Mouse (Mus musculus) MEL (cell line): Measurements from ENCODE around the gene Wrap73. TPM values are rescaled to one million over a fixed set of nuclear protein-coding genes. Genes with fewer than 3 reads are reported as not detected.

ENCODE experiments used
- DNase-seq: peaks from one replicate; pipeline ENCODE4 v3.0.0; 2011; ENCODE audit warnings: low read depth, low spot score
- H3K27ac ChIP-seq: 2 replicates; pipeline ENCODE4 v1.5.1; 2012; ENCODE audit warnings: low read depth, mild to moderate bottlenecking, control low read depth, low read length, moderate library complexity; ENCODE audit not compliant: control insufficient read depth
- H3K27me3 ChIP-seq, 2 experiments: fragments of 150-350 bp in 1 of 2; sonication (generic) in 1 of 2; 2 replicates each; pipeline ENCODE4 v1.6.1; 2012; ENCODE audit warnings: low read length in 2 of 2, mild to moderate bottlenecking in 2 of 2, improper control_type of control experiment in 1 of 2, moderate library complexity in 1 of 2; ENCODE audit not compliant: insufficient read depth in 2 of 2, control insufficient read depth in 1 of 2
- H3K36me3 ChIP-seq, 2 experiments: 2 replicates each; pipeline ENCODE4 v1.6.1; 2012 to 2014; ENCODE audit warnings: low read length in 2 of 2, improper control_type of control experiment in 1 of 2, inconsistent platforms in 1 of 2, mild to moderate bottlenecking in 1 of 2; ENCODE audit not compliant: insufficient read depth in 2 of 2, control insufficient read depth in 1 of 2
- H3K4me1 ChIP-seq, 2 experiments: fragments of 150-350 bp in 1 of 2; sonication (generic) in 1 of 2; 2 replicates each; pipeline ENCODE4 v1.6.1; 2012; ENCODE audit warnings: low read length in 2 of 2, improper control_type of control experiment in 1 of 2, mild to moderate bottlenecking in 1 of 2; ENCODE audit not compliant: insufficient read depth in 2 of 2, control insufficient read depth in 1 of 2
- H3K4me3 ChIP-seq, 2 experiments: fragments of 150-350 bp in 1 of 2; sonication (generic) in 1 of 2; 2 replicates each; pipeline ENCODE4 v1.5.1; 2012; ENCODE audit warnings: low read depth in 2 of 2, low read length in 2 of 2, mild to moderate bottlenecking in 2 of 2, moderate library complexity in 2 of 2, control low read depth in 1 of 2, improper control_type of control experiment in 1 of 2; ENCODE audit not compliant: control insufficient read depth in 1 of 2, insufficient read depth in 1 of 2
- H3K79me2 ChIP-seq: 2 replicates; pipeline ENCODE4 v1.6.1; 2012; ENCODE audit warnings: mild to moderate bottlenecking, low read length, moderate library complexity; ENCODE audit not compliant: control insufficient read depth, poor library complexity, insufficient read depth
- H3K9ac ChIP-seq: 2 replicates; pipeline ENCODE4 v1.6.1; 2012; ENCODE audit warnings: low read depth, mild to moderate bottlenecking, control low read depth, low read length, moderate library complexity; ENCODE audit not compliant: control insufficient read depth, poor library complexity, severe bottlenecking
- H3K9me3 ChIP-seq: fragments of 150-350 bp; sonication (generic); replicated peaks from 2 replicates; pipeline ENCODE4 v1.6.1; 2012; ENCODE audit warnings: mild to moderate bottlenecking, low read length, improper control_type of control experiment, moderate library complexity; ENCODE audit not compliant: insufficient read depth
- EP300 ChIP-seq, 2 experiments: IDR thresholded peaks; 2 replicates each; pipeline ENCODE4 v1.6.1; 2011; ENCODE audit warnings: improper control_type of control experiment in 2 of 2, low read length in 2 of 2, low read depth in 1 of 2, mild to moderate bottlenecking in 1 of 2
- GABPA ChIP-seq: IDR thresholded peaks from 2 replicates; pipeline ENCODE4 v1.6.1; 2012; ENCODE audit warnings: low read depth, mild to moderate bottlenecking, inconsistent platforms, low read length, improper control_type of control experiment, moderate library complexity
- HCFC1 ChIP-seq: IDR thresholded peaks from 2 replicates; pipeline ENCODE4 v1.6.1; 2012; ENCODE audit warnings: low read depth, mild to moderate bottlenecking, inconsistent platforms, low read length, improper control_type of control experiment, moderate library complexity
- JUND ChIP-seq: IDR thresholded peaks from 2 replicates; pipeline ENCODE4 v1.6.1; 2011; ENCODE audit warnings: low read depth, mild to moderate bottlenecking, improper control_type of control experiment, low read length
- KAT2A ChIP-seq: conservative IDR thresholded peaks from 2 replicates; pipeline ENCODE4 v1.6.1; 2012; ENCODE audit warnings: low read depth, low read length, improper control_type of control experiment, inconsistent platforms
- MAFK ChIP-seq: IDR thresholded peaks from 2 replicates; pipeline ENCODE4 v1.6.1; 2011; ENCODE audit warnings: low read depth, mild to moderate bottlenecking, low read length, improper control_type of control experiment, borderline replicate concordance
- MAZ ChIP-seq: IDR thresholded peaks from 2 replicates; pipeline ENCODE4 v1.6.1; 2012; ENCODE audit warnings: low read depth, mild to moderate bottlenecking, inconsistent platforms, low read length, improper control_type of control experiment
- MEF2A ChIP-seq: IDR thresholded peaks from 2 replicates; pipeline ENCODE4 v1.6.1; 2014; ENCODE audit warnings: low read depth, mild to moderate bottlenecking, inconsistent platforms, low read length, improper control_type of control experiment; ENCODE audit not compliant: poor library complexity, insufficient replicate concordance, severe bottlenecking; ENCODE audit errors: extremely low read depth
- POLR2AphosphoS2 ChIP-seq: IDR thresholded peaks from 2 replicates; pipeline ENCODE4 v1.6.1; 2011; ENCODE audit warnings: low read length, improper control_type of control experiment
- POLR2AphosphoS5 ChIP-seq: IDR thresholded peaks from 2 replicates; pipeline ENCODE4 v1.6.1; 2012; ENCODE audit warnings: low read depth, borderline replicate concordance, mild to moderate bottlenecking, inconsistent platforms, low read length, moderate library complexity, mixed read lengths
- TAL1 ChIP-seq: IDR thresholded peaks from 2 replicates; pipeline ENCODE4 v1.6.1; 2012; ENCODE audit warnings: mild to moderate bottlenecking, inconsistent platforms, low read length, moderate library complexity, mixed read lengths
- TCF12 ChIP-seq: IDR thresholded peaks from 2 replicates; pipeline ENCODE4 v1.6.1; 2014; ENCODE audit warnings: low read depth, mild to moderate bottlenecking, inconsistent platforms, low read length, improper control_type of control experiment, moderate library complexity
- UBTF ChIP-seq: IDR thresholded peaks from 2 replicates; pipeline ENCODE4 v1.6.1; 2012; ENCODE audit warnings: low read depth, mild to moderate bottlenecking, inconsistent platforms, low read length, improper control_type of control experiment, moderate library complexity, borderline replicate concordance; ENCODE audit not compliant: insufficient read depth
- USF1 ChIP-seq: IDR thresholded peaks from 2 replicates; pipeline ENCODE4 v1.6.1; 2014; ENCODE audit warnings: low read depth, mild to moderate bottlenecking, inconsistent platforms, low read length, improper control_type of control experiment, moderate library complexity
- USF2 ChIP-seq, 2 experiments: IDR thresholded peaks; 2 replicates each; pipeline ENCODE4 v1.6.1; 2011 to 2012; ENCODE audit warnings: improper control_type of control experiment in 2 of 2, low read length in 2 of 2, borderline replicate concordance in 1 of 2, inconsistent platforms in 1 of 2, low read depth in 1 of 2, mild to moderate bottlenecking in 1 of 2; ENCODE audit not compliant: insufficient read depth in 1 of 2
- polyA plus RNA-seq, 2 experiments: library from polyadenylated mRNA; stranded (reverse) in 1 of 2; unstranded in 1 of 2; fragments of >175 nt in 1 of 2; fragments of >200 nt in 1 of 2; gene quantifications; 2 replicates each; pipeline versions ENCODE4 v1.2.1 to v1.2.4; 2012; ENCODE audit warnings: low replicate concordance in 2 of 2, low read depth in 1 of 2; ENCODE audit not compliant: insufficient read length in 2 of 2, insufficient read depth in 1 of 2, missing spikeins in 1 of 2
- total RNA-seq: library from RNA; depleted of rRNA; stranded (reverse); fragments of 300-350 nt; gene quantifications from 2 replicates; pipeline ENCODE4 v1.2.3, GENCODE M21; 2012

Gene Wrap73
- total and polyA plus RNA-seq, 3 experiments = 41.7 to 49.7 TPM; not detected in 1

GRCm38 (mm10) chr4:154116421-154116820, 25.8 kb upstream of the Wrap73 start:
- H3K9ac ChIP-seq = no peak overlapping the region
- H3K27ac ChIP-seq = no peak overlapping the region
- no peak overlapping the region for H3K4me3 ChIP-seq
- H3K9me3 ChIP-seq = no peaks in the 10 kb centered on the region
- H3K79me2 ChIP-seq = no peaks in the 10 kb centered on the region
- no peaks in the 10 kb centered on the region for H3K36me3 ChIP-seq
- H3K4me1 ChIP-seq = no peaks in the 10 kb centered on the region
- TF ChIP-seq TCF12 (no peak), HCFC1 (no peak), MAFK (no peak), JUND (no peak), KAT2A (no peak), USF1 (no peak), GABPA (no peak)
- no peak for DNase-seq
- no peaks in the 10 kb centered on the region for H3K27me3 ChIP-seq

- no peaks in the 10 kb centered on the region for H3K79me2 ChIP-seq
- TF ChIP-seq EP300 (IDR thresholded peaks at IDR 0.05; ENCODE audit: low read depth in 1 of 2, low read length in 2 of 2) (no peak), POLR2AphosphoS5 (no peak), KAT2A (no peak), MEF2A (no peak), TAL1 (no peak), MAZ (no peak), USF2 (IDR thresholded peaks at IDR 0.05; ENCODE audit: borderline replicate concordance in 1 of 2, insufficient read depth in 1 of 2, low read depth in 1 of 2, low read length in 2 of 2) (no peak), POLR2AphosphoS2 (no peak), MAFK (no peak), UBTF (no peak)
- no peaks in the 10 kb centered on the region for H3K4me1 ChIP-seq
- no peaks in the 10 kb centered on the region for H3K27me3 ChIP-seq
- H3K36me3 ChIP-seq = no peaks in the 10 kb centered on the region
- H3K9ac ChIP-seq = no peak overlapping the region
- H3K9me3 ChIP-seq = no peaks in the 10 kb centered on the region
- H3K27ac ChIP-seq = no peak overlapping the region
- DNase-seq = no peak
- H3K4me3 ChIP-seq = no peak overlapping the region
Observed at GRCm38 (mm10) chr4:154118782-154119181, 23.4 kb upstream of the Wrap73 start.
